Comparison of ENCODE assay signal across 10 mouse cellular contexts in genomic region chr13:89539887-89540264, GRCm38 (mm10). TPM values are rescaled to one million over a fixed set of nuclear protein-coding genes. Genes with fewer than 3 reads are reported as not detected.
DNase-seq lines count a peak whose midpoint lies in the region; ATAC-seq lines count a peak whose summit lies in the region.
"Had no signal": no experiment of that assay in that cellular context is flagged by ENCODE, and none has a peak within 500 bp of the region (broad histone marks: within the 10 kb centered on the region; RNA-seq: fewer than 3 reads in every experiment).

No protein-coding gene starts in this region.

- H3K4me2 ChIP-seq in liver, embryonic 11.5 days, result peak overlapping the region; percentile 69
- H3K4me2 ChIP-seq in forebrain, embryonic 14.5 days (ENCODE audit: low read length), result peak overlapping the region; percentile 64
- H3K4me2 ChIP-seq in limb, embryonic 15.5 days, result peak overlapping the region; percentile 85
- H3K4me2 ChIP-seq in neural tube, embryonic 15.5 days, result peak overlapping the region; percentile 81

- no peak overlapping the region for H3K9ac ChIP-seq in liver, embryonic 11.5 days (ENCODE audit: low read depth, low read length)
- no peak overlapping the region for H3K9ac ChIP-seq in forebrain, embryonic 14.5 days (ENCODE audit: low read length)
- no peak overlapping the region for H3K9ac ChIP-seq in limb, embryonic 15.5 days
- no peak overlapping the region for H3K9ac ChIP-seq in neural tube, embryonic 15.5 days (replicated peaks)

- H3K4me1 ChIP-seq in liver, embryonic 11.5 days (replicated peaks; ENCODE audit: control insufficient read depth, insufficient read depth, low read length), result no peaks in the 10 kb centered on the region
- H3K4me1 ChIP-seq in forebrain, embryonic 14.5 days (ENCODE audit: control insufficient read depth, insufficient read depth, low read length), result no peaks in the 10 kb centered on the region
- H3K4me1 ChIP-seq in limb, embryonic 15.5 days, result peaks cover 9% of the 10 kb centered on the region
- peaks cover 9% of the 10 kb centered on the region; the same call in 1 of the 2 replicates for H3K4me1 ChIP-seq in neural tube, embryonic 15.5 days

- no peak for ATAC-seq in liver, embryonic 11.5 days (replicated peaks; ENCODE audit: low FRiP score)
- peak; percentile 4; the same call in 1 of the 2 replicates for ATAC-seq in forebrain, embryonic 14.5 days
- ATAC-seq in limb, embryonic 15.5 days (ENCODE audit: insufficient number of reproducible peaks, low FRiP score, low TSS enrichment, low read depth), result 0 out of 2 replicates have a peak, but pooled peaks have one; percentile 2
- no peak for ATAC-seq in neural tube, embryonic 15.5 days (ENCODE audit: low FRiP score)
- ATAC-seq in megakaryocyte progenitor cell, adult 5-6 weeks (replicated peaks; ENCODE audit: poor library complexity), result no peak

- no peaks in the 10 kb centered on the region for H3K27me3 ChIP-seq in liver, embryonic 11.5 days (replicated peaks; ENCODE audit: control insufficient read depth, insufficient read depth, low read length)
- H3K27me3 ChIP-seq in forebrain, embryonic 14.5 days (replicated peaks; ENCODE audit: control insufficient read depth, insufficient read depth, low read length), result no peaks in the 10 kb centered on the region
- H3K27me3 ChIP-seq in limb, embryonic 15.5 days, result no peaks in the 10 kb centered on the region
- no peaks in the 10 kb centered on the region for H3K27me3 ChIP-seq in neural tube, embryonic 15.5 days (replicated peaks)

- DNase-seq in liver, embryonic 11.5 days (ENCODE audit: low spot score), result no peak
- DNase-seq in liver, result no peak
- DNase-seq in forebrain, embryonic 14.5 days (ENCODE audit: low spot score), result no peak
- DNase-seq in gastrocnemius, postnatal 14 days, result no peak
- DNase-seq in gastrocnemius, adult 8-10 months (ENCODE audit: low spot score in 2 of 2), result no peak

- H3K36me3 ChIP-seq in liver, embryonic 11.5 days (ENCODE audit: control insufficient read depth, insufficient read depth, low read length), result no peaks in the 10 kb centered on the region
- no peaks in the 10 kb centered on the region for H3K36me3 ChIP-seq in forebrain, embryonic 14.5 days (ENCODE audit: control insufficient read depth, insufficient read depth, low read length)
- H3K36me3 ChIP-seq in limb, embryonic 15.5 days, result no peaks in the 10 kb centered on the region
- H3K36me3 ChIP-seq in neural tube, embryonic 15.5 days, result no peaks in the 10 kb centered on the region

- H3K4me3 ChIP-seq in liver, embryonic 11.5 days (ENCODE audit: low read depth, low read length), result peak overlapping the region; percentile 42
- peak overlapping the region; percentile 35 for H3K4me3 ChIP-seq in forebrain, embryonic 14.5 days (ENCODE audit: low read depth, low read length)
- H3K4me3 ChIP-seq in limb, embryonic 15.5 days, result peak overlapping the region; percentile 53
- H3K4me3 ChIP-seq in neural tube, embryonic 15.5 days (replicated peaks), result peak overlapping the region; percentile 52

- WGBS in liver, embryonic 11.5 days, result 16% methylated on average over 11 of the region's 11 CpGs
- WGBS in forebrain, embryonic 14.5 days, result 47% methylated on average over 11 of the region's 11 CpGs
- 3% methylated on average over 11 of the region's 11 CpGs for WGBS in limb, embryonic 15.5 days
- WGBS in neural tube, embryonic 15.5 days, result 37% methylated on average over 11 of the region's 11 CpGs

- H3K27ac ChIP-seq in liver, embryonic 11.5 days (ENCODE audit: low read depth, low read length), result no peak overlapping the region
- no peak overlapping the region for H3K27ac ChIP-seq in forebrain, embryonic 14.5 days (ENCODE audit: low read depth, low read length)
- peak overlapping the region; percentile 87 for H3K27ac ChIP-seq in limb, embryonic 15.5 days
- H3K27ac ChIP-seq in neural tube, embryonic 15.5 days (replicated peaks), result no peak overlapping the region

- intact Hi-C loops in gastrocnemius, postnatal 14 days (cut with DNase I; ENCODE audit: low total_unique reads), result no loop called here

- no peaks in the 10 kb centered on the region for H3K9me3 ChIP-seq in liver, embryonic 11.5 days (ENCODE audit: control insufficient read depth, low read length)
- no peaks in the 10 kb centered on the region for H3K9me3 ChIP-seq in forebrain, embryonic 14.5 days (replicated peaks; ENCODE audit: control insufficient read depth, low read length)
- H3K9me3 ChIP-seq in limb, embryonic 15.5 days, result no peaks in the 10 kb centered on the region
- H3K9me3 ChIP-seq in neural tube, embryonic 15.5 days (replicated peaks), result no peaks in the 10 kb centered on the region

RNA-seq across cellular contexts. Expression of gene Hapln1, which starts 0.3 kb away (rescaled TPM):
- 3.0 and 3.6 TPM in 2 replicates for polyA plus RNA-seq in liver, embryonic 11.5 days (2014; fragmentation: Nextera tagmentation; extraction: Ambion mirVana)
- 0.30 and 0.87 TPM in 2 replicates for polyA plus RNA-seq in forebrain, embryonic 14.5 days (2014; fragmentation: Nextera tagmentation; extraction: Ambion mirVana)
- 43.6 and 51.8 TPM in 2 replicates for polyA plus RNA-seq in limb, embryonic 15.5 days (2015; fragmentation: Nextera tagmentation; extraction: Ambion mirVana)
- 2.1 and 3.3 TPM in 2 replicates for polyA plus RNA-seq in neural tube, embryonic 15.5 days (2015; fragmentation: Nextera tagmentation; extraction: Ambion mirVana)
- under 1 TPM; 0.49 to 0.94 TPM for total RNA-seq in gastrocnemius, postnatal 14 days (2021)
- total RNA-seq in megakaryocyte progenitor cell, adult 5-6 weeks (2015), result not detected in 2 replicates
- not detected in 2 replicates for total RNA-seq in megakaryocyte progenitor cell, adult 5-6 weeks (2017)
- total RNA-seq in gastrocnemius, adult 8-10 months (2022), result under 1 TPM in 1 of 4 experiments, not detected in 3; 0.07 TPM
- total RNA-seq: granulocyte monocyte progenitor cell, adult 5-6 weeks; MEL had no signal

Comparison
In these comparisons a context has a peak if more than half of its experiments do, and no peak if none do; other contexts are left out.
1. ATAC-seq: peak in forebrain, embryonic 14.5 days (single experiment) and limb, embryonic 15.5 days (single experiment); none in liver, embryonic 11.5 days (single experiment), neural tube, embryonic 15.5 days (single experiment) and megakaryocyte progenitor cell, adult 5-6 weeks (single experiment).
2. Peak in every context shown above with its lines, with median percentiles within 50 percentile points of each other: H3K4me2 ChIP-seq and H3K4me3 ChIP-seq.